Mouse (Mus musculus): ENCODE results near the gene Inpp4b. TPM values are rescaled to one million over a fixed set of nuclear protein-coding genes. Genes with fewer than 3 reads are reported as not detected.

Inpp4b gene
- 6.0 and 6.6 TPM in 2 replicates for polyA plus RNA-seq (2015; fragmentation: Nextera tagmentation; extraction: Ambion mirVana)

DNA sequence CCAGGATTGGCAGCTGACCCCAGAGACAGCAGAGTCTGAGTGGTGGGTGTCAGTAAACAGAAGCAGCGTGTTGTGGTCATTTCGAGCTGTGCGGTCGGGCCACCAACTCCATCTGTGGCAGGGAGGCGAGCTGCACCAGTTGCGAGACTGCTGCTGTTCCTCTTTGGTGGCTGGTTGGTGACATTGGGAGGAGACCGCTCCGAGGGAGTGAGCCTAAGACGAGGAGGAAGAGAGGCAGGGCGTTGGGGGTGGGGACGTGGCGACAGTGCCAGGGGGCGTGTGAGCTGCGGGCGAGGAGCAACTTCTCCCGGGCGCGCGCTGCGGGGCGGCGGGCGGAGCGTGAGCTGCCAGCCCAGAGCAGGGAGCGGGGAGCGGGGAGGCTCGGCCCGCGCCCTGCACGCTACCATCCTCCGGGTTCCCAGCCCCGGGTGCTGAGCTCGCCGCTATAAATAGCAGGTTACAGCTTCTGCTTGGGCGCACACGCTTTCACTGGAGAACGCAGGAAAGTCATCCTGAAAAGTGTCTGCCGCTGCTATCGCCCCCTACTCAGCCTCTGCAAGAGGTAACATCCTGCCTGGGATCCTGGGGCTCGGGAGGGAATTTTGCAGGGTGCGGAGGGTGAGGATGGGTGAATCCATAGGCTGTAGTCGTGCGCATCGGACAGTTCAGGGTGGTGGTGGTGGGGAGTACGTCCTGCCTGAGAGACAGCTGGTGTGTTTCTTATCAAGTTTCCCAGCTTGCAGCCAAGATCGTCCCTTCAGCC, at the start of gene Inpp4b:
Gene Inpp4b (plus strand): TSS at position 321 of the 763 bp plus-strand sequence.
- peak; percentile 88 for ATAC-seq
- H3K36me3 ChIP-seq (ENCODE audit: control insufficient read depth, insufficient read depth, low read length): no peaks in the 10 kb centered on the region
- H3K9ac ChIP-seq (ENCODE audit: low read depth, low read length): peak within 1 kb of the TSS; percentile 71
- H3K27ac ChIP-seq (ENCODE audit: low read length): no peak within 1 kb of the TSS
- no peaks in the 10 kb centered on the region for H3K9me3 ChIP-seq (ENCODE audit: control insufficient read depth, low read length)
- under 1% methylated on average over 40 of the region's 46 CpGs for WGBS
- peaks cover 2% of the 10 kb centered on the region; the same call in 1 of the 2 replicates for H3K27me3 ChIP-seq (replicated peaks; ENCODE audit: control insufficient read depth, insufficient read depth, low read length)
- peak within 1 kb of the TSS; percentile 99 for H3K4me2 ChIP-seq (ENCODE audit: low read depth, low read length)
- H3K4me1 ChIP-seq (ENCODE audit: control insufficient read depth, insufficient read depth, low read length): no peaks in the 10 kb centered on the region
- H3K4me3 ChIP-seq (ENCODE audit: low read length): peak within 1 kb of the TSS; percentile 67

DNA sequence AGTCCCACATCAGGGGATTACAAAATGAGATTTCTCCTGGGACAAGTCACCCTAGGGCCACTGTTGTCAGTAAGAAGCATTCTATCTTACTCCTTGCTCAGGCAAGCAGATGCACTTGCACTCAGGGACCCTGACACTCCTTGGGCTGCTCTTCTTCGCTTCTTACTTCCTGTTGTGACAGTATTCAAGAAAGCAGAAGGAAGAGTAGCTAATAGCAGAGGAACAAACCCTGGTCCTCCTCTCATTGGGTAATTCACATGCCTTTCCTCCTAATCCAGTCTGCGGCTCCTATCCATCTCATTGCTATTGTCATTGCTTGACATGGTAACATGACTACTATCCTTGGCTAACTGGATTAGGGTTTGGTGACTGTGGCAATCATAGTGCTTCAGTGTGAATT, 7.1 kb upstream of the Inpp4b start:
- no peaks in the 10 kb centered on the region for H3K4me1 ChIP-seq (ENCODE audit: control insufficient read depth, insufficient read depth, low read length)
- H3K4me3 ChIP-seq (ENCODE audit: low read length): no peak overlapping the region
- ATAC-seq: no peak
- no peaks in the 10 kb centered on the region for H3K9me3 ChIP-seq (ENCODE audit: control insufficient read depth, low read length)
- no peak overlapping the region for H3K4me2 ChIP-seq (ENCODE audit: low read depth, low read length)
- WGBS: 69% methylated on average over 2 of the region's 2 CpGs
- no peaks in the 10 kb centered on the region for H3K27me3 ChIP-seq (replicated peaks; ENCODE audit: control insufficient read depth, insufficient read depth, low read length)
- no peak overlapping the region for H3K9ac ChIP-seq (ENCODE audit: low read depth, low read length)
- H3K27ac ChIP-seq (ENCODE audit: low read length): no peak overlapping the region
- no peaks in the 10 kb centered on the region for H3K36me3 ChIP-seq (ENCODE audit: control insufficient read depth, insufficient read depth, low read length)

GRCm38 (mm10) chr8:81341191-81341590, 1.2 kb upstream of the Inpp4b start:
- no peak for ATAC-seq
- Histone ChIP-seq H3K4me3 (ENCODE audit: low read length) (peak overlapping the region; percentile 67), H3K27ac (ENCODE audit: low read length) (no peak overlapping the region), H3K4me1 (ENCODE audit: control insufficient read depth, insufficient read depth, low read length) (no peaks in the 10 kb centered on the region), H3K9me3 (ENCODE audit: control insufficient read depth, low read length) (no peaks in the 10 kb centered on the region), H3K27me3 (replicated peaks; ENCODE audit: control insufficient read depth, insufficient read depth, low read length) (peaks cover 2% of the 10 kb centered on the region; the same call in 1 of the 2 replicates), H3K4me2 (ENCODE audit: low read depth, low read length) (peak overlapping the region; percentile 99), H3K36me3 (ENCODE audit: control insufficient read depth, insufficient read depth, low read length) (no peaks in the 10 kb centered on the region), H3K9ac (ENCODE audit: low read depth, low read length) (no peak overlapping the region)
- WGBS: 57% methylated on average over 5 of the region's 5 CpGs

DNA sequence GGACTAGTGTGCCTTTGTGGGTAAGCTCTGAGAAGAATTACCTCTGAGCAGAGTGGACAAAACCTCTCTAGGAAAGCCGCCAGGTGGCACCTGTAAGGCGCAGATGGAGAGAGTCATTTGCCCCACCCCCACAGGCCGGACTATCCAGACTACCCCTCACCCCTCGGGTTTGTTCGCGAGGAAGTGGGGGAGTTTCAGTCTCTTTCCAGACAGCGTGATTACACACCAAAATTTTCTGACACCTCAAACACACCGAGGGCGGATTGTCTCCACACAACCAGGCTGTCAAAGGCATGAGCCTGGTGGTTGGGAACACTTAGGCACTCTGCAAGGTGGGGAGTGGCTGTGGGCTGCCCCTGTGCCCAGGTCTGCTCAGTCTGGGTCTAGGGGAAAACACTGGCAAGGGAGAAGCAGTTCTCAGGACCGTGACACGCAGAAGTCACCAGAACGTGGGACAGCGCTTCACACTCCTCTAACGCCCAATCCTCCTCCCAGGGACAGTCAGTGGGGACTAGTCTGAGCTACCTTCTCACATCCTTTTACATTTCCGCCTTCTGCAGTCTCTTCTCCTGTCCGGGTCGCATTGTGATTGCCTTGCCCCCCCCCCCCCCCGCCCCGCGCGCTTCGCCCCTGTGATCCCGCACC, 643 bp upstream of the Inpp4b start:
- H3K36me3 ChIP-seq (ENCODE audit: control insufficient read depth, insufficient read depth, low read length): no peaks in the 10 kb centered on the region
- under 1% methylated on average over 19 of the region's 23 CpGs for WGBS
- H3K27me3 ChIP-seq (replicated peaks; ENCODE audit: control insufficient read depth, insufficient read depth, low read length): peaks cover 2% of the 10 kb centered on the region; the same call in 1 of the 2 replicates
- peak; percentile 88 for ATAC-seq
- no peaks in the 10 kb centered on the region for H3K4me1 ChIP-seq (ENCODE audit: control insufficient read depth, insufficient read depth, low read length)
- H3K9me3 ChIP-seq (ENCODE audit: control insufficient read depth, low read length): no peaks in the 10 kb centered on the region
- peak overlapping the region; percentile 99 for H3K4me2 ChIP-seq (ENCODE audit: low read depth, low read length)
- H3K4me3 ChIP-seq (ENCODE audit: low read length): peak overlapping the region; percentile 67
- no peak overlapping the region for H3K27ac ChIP-seq (ENCODE audit: low read length)
- H3K9ac ChIP-seq (ENCODE audit: low read depth, low read length): peak overlapping the region; percentile 71

DNA sequence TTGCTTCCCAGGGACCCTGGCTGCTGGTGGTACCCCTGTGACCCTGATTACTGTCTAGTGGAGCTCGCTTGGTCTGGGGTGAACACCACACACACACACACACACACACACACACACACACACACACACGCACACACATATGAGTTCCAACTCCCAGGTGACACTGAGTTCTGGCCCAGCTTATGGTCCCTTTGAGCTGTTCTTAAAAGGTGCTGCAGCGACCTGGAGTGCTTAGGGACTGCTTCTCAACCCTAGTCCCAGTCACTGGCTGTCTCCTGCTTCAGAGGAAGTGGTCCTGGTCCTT, 595 bp downstream of the Inpp4b start:
- Histone ChIP-seq H3K36me3 (ENCODE audit: control insufficient read depth, insufficient read depth, low read length) (no peaks in the 10 kb centered on the region), H3K4me3 (ENCODE audit: low read length) (peak overlapping the region; percentile 67), H3K4me1 (ENCODE audit: control insufficient read depth, insufficient read depth, low read length) (no peaks in the 10 kb centered on the region), H3K9me3 (ENCODE audit: control insufficient read depth, low read length) (no peaks in the 10 kb centered on the region), H3K4me2 (ENCODE audit: low read depth, low read length) (peak overlapping the region; percentile 99), H3K27me3 (replicated peaks; ENCODE audit: control insufficient read depth, insufficient read depth, low read length) (peaks cover 2% of the 10 kb centered on the region; the same call in 1 of the 2 replicates), H3K27ac (ENCODE audit: low read length) (no peak overlapping the region), H3K9ac (ENCODE audit: low read depth, low read length) (peak overlapping the region; percentile 71; the same call in 1 of the 2 replicates)
- WGBS: 25% methylated on average over 3 of the region's 3 CpGs
- no peak for ATAC-seq

- no peak overlapping the region for H3K4me3 ChIP-seq (ENCODE audit: low read length)
- no peak overlapping the region for H3K27ac ChIP-seq (ENCODE audit: low read length)
- no peaks in the 10 kb centered on the region for H3K36me3 ChIP-seq (ENCODE audit: control insufficient read depth, insufficient read depth, low read length)
- ATAC-seq: no peak
- H3K4me1 ChIP-seq (ENCODE audit: control insufficient read depth, insufficient read depth, low read length): no peaks in the 10 kb centered on the region
- no peak overlapping the region for H3K9ac ChIP-seq (ENCODE audit: low read depth, low read length)
- no peaks in the 10 kb centered on the region for H3K9me3 ChIP-seq (ENCODE audit: control insufficient read depth, low read length)
- H3K4me2 ChIP-seq (ENCODE audit: low read depth, low read length): no peak overlapping the region
- H3K27me3 ChIP-seq (replicated peaks; ENCODE audit: control insufficient read depth, insufficient read depth, low read length): peaks cover 2% of the 10 kb centered on the region; the same call in 1 of the 2 replicates
- WGBS: 88% methylated on average over 2 of the region's 2 CpGs
These were observed 2.9 kb downstream of the Inpp4b start for GRCm38 (mm10) chr8:81345170-81345697.

DNA sequence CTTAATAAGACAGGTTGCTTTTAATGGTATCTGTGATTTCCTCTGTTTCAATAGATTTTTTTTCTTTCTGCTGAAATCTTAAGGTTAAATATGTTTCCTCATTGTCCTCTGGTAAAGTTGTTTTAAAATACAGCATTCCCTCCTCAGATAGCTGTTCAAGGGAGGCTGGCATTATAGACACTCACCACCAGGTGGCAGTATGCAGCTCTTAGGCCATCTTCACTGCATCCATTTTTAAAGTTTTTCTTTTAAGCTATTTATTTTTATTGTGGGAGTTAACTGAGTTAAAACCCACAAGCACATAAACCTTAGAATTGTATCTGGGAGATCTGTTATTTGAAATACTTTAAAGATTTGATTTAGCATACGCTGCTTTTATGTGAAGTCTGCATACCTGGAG, 7.1 kb downstream of the Inpp4b start:
- WGBS: 83% methylated on average over 1 of the region's 1 CpGs
- no peak for ATAC-seq

GRCm38 (mm10) chr8:81353460-81353859, 11.1 kb downstream of the Inpp4b start:
- H3K4me3 ChIP-seq (ENCODE audit: low read length): no peak overlapping the region
- no peaks in the 10 kb centered on the region for H3K4me1 ChIP-seq (ENCODE audit: control insufficient read depth, insufficient read depth, low read length)
- no peak overlapping the region for H3K9ac ChIP-seq (ENCODE audit: low read depth, low read length)
- no peak overlapping the region for H3K4me2 ChIP-seq (ENCODE audit: low read depth, low read length)
- no peak for ATAC-seq
- H3K27me3 ChIP-seq (replicated peaks; ENCODE audit: control insufficient read depth, insufficient read depth, low read length): no peaks in the 10 kb centered on the region
- no peaks in the 10 kb centered on the region for H3K36me3 ChIP-seq (ENCODE audit: control insufficient read depth, insufficient read depth, low read length)
- no peaks in the 10 kb centered on the region for H3K9me3 ChIP-seq (ENCODE audit: control insufficient read depth, low read length)
- H3K27ac ChIP-seq (ENCODE audit: low read length): no peak overlapping the region
- WGBS: 85% methylated on average over 5 of the region's 5 CpGs

More for the DNA sequence above, 7.1 kb downstream of the Inpp4b start:
- Histone ChIP-seq H3K4me1 (ENCODE audit: control insufficient read depth, insufficient read depth, low read length) (no peaks in the 10 kb centered on the region), H3K4me3 (ENCODE audit: low read length) (no peak overlapping the region), H3K27me3 (replicated peaks; ENCODE audit: control insufficient read depth, insufficient read depth, low read length) (no peaks in the 10 kb centered on the region), H3K9ac (ENCODE audit: low read depth, low read length) (no peak overlapping the region), H3K27ac (ENCODE audit: low read length) (no peak overlapping the region), H3K4me2 (ENCODE audit: low read depth, low read length) (no peak overlapping the region), H3K9me3 (ENCODE audit: control insufficient read depth, low read length) (no peaks in the 10 kb centered on the region), H3K36me3 (ENCODE audit: control insufficient read depth, insufficient read depth, low read length) (no peaks in the 10 kb centered on the region)

DNA sequence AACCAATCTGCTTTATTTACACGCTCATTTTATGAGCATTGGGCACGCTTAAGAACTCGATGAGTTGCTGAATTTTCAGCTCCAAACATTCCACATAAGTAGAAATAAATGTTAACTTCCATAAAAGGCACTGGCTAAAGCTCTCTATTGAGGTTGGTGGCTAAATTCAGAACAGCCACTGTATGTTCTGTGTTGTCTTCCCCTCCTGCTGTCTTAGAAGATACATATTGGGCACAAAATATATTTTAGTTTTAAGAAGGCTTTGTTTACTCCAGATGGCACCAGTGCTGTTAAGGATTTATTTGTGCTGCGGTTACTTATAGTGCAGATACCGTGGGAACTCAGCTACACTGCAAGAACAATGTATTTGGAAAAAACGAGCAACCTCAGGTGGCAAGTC, 15.8 kb downstream of the Inpp4b start:
- Histone ChIP-seq H3K9ac (ENCODE audit: low read depth, low read length) (no peak overlapping the region), H3K4me1 (ENCODE audit: control insufficient read depth, insufficient read depth, low read length) (no peaks in the 10 kb centered on the region), H3K27ac (ENCODE audit: low read length) (no peak overlapping the region), H3K4me3 (ENCODE audit: low read length) (no peak overlapping the region), H3K4me2 (ENCODE audit: low read depth, low read length) (no peak overlapping the region), H3K27me3 (replicated peaks; ENCODE audit: control insufficient read depth, insufficient read depth, low read length) (no peaks in the 10 kb centered on the region), H3K36me3 (ENCODE audit: control insufficient read depth, insufficient read depth, low read length) (no peaks in the 10 kb centered on the region), H3K9me3 (ENCODE audit: control insufficient read depth, low read length) (no peaks in the 10 kb centered on the region)
- ATAC-seq: no peak
- 66% methylated on average over 6 of the region's 6 CpGs for WGBS
